Mouse (Mus musculus) activated CD4-positive, CD25-positive, alpha-beta regulatory T cell, adult 4 months (primary cell): ENCODE measurements around the gene Clip1. TPM values are rescaled to one million over a fixed set of nuclear protein-coding genes. Genes with fewer than 3 reads are reported as not detected.
"Not testable (repeated sequence)": the region's sequence is repeated elsewhere in the genome, so short reads cannot be mapped to it uniquely, and the experiment has no call there.

Experiments used
- ATAC-seq: one replicate; pipeline ENCODE4 v1.8.0; 2017
- polyA plus RNA-seq, 2 experiments: library from polyadenylated mRNA; unstranded; fragments of 100-300 nt; shearing (Covaris generic); gene quantifications; one replicate each; pipeline ENCODE4 v1.2.1; 2017

Clip1 gene
- polyA plus RNA-seq, result 10 to 100 TPM; 43.3 to 49.8 TPM

- ATAC-seq, result peak; percentile 50
Measured at GRCm38 (mm10) chr5:123684221-123685144, at the start of gene Clip1. TSS of gene Clip1 (minus strand) at chr5:123684618.

- no peak for ATAC-seq
Measured at GRCm38 (mm10) chr5:123730981-123731380, 46.6 kb upstream of the Clip1 start.

DNA sequence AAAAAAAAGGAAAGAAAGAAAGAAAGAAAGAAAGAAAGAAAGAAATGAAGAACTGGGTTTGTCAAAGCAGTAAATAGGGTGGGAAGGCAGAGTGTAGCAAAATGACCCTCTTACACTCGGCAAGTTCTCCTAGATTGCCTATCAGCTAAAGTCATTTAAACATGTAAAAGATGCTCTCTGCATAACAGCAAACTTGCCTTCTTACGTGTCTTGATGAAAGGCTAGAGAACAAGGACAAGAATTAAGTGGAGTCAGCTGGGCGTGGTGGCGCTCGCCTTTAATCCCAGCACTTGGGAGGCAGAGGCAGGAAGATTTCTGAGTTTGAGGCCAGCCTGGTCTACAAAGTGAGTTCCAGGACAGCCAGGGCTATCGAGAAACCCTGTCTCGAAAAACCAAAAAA lies 39.4 kb upstream of the Clip1 start:
- ATAC-seq, result not testable (repeated sequence)

- peak; percentile 98 for ATAC-seq
Measured at GRCm38 (mm10) chr5:123720328-123721311, 36.2 kb upstream of the Clip1 start, which contains the start of gene Zcchc8. TSS of gene Zcchc8 (minus strand) at chr5:123721100.

- no peak for ATAC-seq
Measured at GRCm38 (mm10) chr5:123714622-123715021, 30.2 kb upstream of the Clip1 start.

GRCm38 (mm10) chr5:123713782-123714181 lies 29.4 kb upstream of the Clip1 start:
- ATAC-seq, result no peak

- ATAC-seq, result no peak
Measured at GRCm38 (mm10) chr5:123709571-123709970, 25.2 kb upstream of the Clip1 start.

- no peak for ATAC-seq
Measured at GRCm38 (mm10) chr5:123708598-123708997, 24.2 kb upstream of the Clip1 start.

- ATAC-seq, result no peak
Measured at GRCm38 (mm10) chr5:123700625-123701024, 16.2 kb upstream of the Clip1 start.

GRCm38 (mm10) chr5:123699198-123699597 lies 14.8 kb upstream of the Clip1 start:
- ATAC-seq, result no peak

DNA sequence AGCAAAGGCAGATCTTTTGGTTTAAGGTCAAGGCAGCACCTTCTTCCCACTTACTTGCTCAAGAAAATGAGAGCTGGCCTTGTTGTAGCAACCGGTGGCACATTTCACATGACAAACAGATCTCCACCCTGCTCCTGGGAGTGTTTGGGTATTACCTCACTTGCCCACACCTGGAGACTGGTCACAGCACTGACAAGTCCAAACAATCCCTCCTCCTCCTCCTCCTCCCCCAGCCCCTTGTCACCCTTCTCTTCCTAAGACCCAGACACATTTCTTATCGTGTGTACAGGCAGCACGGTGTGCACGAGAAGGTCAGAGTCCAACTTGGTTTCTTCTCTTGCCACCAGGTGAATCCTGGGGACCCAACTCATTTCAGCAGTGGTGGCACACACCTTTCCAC lies 12.5 kb upstream of the Clip1 start:
- no peak for ATAC-seq

DNA sequence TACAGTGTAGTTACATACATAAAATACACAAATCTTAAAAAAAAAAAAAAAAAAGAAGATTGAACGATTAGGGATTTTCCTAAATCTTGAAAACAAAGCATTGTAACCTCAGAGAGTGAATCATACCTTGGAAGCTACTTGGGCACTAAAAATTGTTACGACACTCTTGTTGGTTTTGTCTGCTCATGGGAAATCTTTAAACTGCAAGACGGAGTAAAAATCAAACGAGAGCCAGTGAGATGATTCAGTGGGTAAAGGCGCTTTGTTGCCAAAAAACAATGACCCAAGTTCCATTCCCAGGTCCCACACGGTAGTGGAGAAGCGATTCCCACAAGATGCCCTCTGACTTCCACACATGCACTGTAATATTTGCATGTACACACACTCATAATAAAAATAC lies 11.8 kb upstream of the Clip1 start:
- ATAC-seq, result no peak

DNA sequence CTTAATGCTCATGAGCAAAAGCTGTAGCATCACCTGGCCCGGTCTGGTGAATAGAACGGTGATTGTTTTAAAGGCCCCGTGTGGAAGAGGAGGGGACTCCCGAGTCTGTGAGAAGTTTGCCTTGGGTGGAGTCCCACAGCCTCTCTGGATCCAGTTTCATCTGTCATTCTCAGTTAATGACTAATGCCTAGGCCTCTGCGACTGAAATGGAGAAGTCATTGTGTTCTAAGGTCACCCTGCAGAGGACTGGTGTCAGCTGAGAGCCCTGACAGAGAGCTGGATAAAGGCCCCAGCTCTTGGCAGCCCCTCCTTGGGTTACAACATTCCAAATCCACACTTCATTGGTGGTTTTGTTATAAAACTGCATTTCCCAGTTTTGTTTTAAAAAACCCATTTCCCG lies 10.1 kb upstream of the Clip1 start:
- no peak for ATAC-seq

DNA sequence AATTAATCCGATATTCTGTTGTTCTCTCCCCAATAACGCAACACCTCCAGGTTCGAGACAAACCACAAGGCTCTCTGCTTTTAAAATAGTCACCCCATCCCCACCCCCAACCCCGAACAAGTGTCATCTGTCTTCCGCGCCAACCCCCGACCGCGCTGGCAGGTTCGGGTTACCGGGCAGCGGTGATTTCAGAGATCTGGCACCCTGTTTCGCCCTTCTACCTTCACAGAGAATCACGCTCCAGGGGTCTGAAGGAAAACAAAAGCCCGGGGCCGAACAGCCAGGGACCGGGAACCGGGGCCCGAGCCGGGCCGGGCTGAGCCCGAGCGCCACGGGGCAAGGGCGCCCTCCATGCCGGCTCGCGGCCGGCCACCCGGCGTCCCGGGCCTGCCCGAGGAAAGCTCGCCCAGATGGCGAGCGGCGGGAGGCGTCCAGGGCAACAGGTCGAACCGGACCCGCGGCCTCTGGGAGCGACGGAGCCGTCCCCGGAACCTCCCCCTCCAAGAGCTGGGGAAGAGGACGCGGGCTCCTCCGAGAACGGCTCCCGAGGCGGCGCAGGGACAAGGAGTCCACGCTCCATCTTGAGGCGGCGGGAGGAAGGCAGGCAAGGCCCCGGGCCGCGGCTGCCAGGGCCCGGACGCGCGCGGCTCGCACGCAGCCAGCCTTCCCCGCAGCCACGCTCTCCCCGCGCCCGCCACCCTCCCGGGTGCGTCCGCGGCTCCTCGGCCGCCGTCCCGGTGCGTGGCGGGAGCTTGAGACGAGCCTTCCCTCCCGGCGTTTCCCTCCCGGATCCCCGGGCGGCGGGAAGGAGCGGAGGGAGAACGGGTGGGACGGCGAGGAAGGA lies 819 bp downstream of the Clip1 start:
- ATAC-seq, result peak; percentile 44

- ATAC-seq, result no peak
Measured at GRCm38 (mm10) chr5:123683043-123683376, 1.4 kb downstream of the Clip1 start.

DNA sequence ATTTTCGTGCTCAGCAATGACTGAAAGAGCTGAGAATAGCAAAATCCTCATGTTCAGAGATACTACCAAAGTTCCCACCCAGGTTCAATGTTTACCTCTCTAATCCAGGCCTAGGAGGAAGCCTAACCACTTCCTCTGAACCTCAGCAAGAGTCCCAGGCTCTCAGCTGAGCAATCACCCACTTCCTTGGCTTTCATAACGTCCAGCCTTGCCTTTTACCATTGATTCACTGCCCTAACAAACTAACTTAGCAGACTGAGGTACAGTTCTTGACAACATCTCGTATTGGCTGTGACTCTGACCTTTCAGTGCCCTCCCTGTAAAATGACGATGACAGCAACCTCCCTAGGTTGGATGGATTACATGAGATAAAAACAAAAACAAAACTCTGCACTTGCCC lies 2.0 kb downstream of the Clip1 start:
- peak; percentile 67 for ATAC-seq

DNA sequence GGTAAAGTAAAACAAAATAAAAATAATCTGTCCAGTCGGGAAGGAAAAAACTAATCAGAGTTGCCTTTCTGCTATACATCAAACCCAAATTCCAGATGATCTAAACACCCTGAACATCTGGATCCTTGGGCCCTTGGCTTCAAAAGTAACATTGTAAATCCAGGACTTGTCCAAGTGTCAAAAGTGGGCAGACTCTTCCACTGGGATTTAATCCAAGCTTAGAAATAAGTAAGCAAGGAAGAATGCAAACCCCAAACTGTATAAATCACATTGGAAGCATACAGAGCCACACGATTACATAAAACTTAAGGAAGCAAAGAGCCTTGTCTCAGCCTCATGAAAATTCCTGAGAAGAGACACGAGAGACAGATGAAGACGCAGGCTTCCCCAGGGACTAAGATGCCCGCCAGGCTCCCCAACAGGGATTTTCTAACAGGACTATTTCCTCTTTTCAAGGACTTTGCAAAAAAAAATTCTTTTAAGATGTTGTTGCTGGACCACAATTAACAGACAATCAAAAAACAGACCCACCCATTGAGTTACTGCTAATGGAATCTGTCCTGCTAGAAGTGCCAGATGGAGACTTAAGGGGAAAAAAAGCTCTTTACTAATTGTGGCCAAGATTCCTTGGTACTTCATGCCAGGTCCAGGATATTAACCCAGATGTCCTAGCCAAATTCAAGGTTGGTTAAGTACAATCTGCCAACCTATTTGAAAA lies 4.7 kb downstream of the Clip1 start:
- no peak for ATAC-seq

GRCm38 (mm10) chr5:123679106-123679505 lies 5.3 kb downstream of the Clip1 start:
- no peak for ATAC-seq

DNA sequence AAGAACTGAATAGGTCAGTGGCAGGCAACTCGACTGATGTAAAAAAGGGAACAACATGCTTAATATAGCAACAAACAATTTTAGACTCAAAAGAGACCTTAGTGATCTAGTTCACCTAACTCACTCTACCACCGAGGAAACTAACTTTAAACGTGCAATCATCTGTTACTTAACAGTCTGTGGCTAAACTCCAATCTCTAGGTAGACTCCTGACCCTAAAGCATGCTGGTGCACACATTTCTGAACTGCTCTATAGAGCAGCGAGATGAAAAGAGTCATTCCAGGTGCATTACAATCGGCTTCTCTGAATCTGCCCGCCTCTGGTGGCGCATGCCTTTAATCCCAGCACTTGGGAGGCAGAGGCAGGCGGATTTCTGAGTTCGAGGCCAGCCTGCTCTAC lies 8.7 kb downstream of the Clip1 start:
- no peak for ATAC-seq

GRCm38 (mm10) chr5:123675221-123675620 lies 9.2 kb downstream of the Clip1 start:
- ATAC-seq, result no peak

DNA sequence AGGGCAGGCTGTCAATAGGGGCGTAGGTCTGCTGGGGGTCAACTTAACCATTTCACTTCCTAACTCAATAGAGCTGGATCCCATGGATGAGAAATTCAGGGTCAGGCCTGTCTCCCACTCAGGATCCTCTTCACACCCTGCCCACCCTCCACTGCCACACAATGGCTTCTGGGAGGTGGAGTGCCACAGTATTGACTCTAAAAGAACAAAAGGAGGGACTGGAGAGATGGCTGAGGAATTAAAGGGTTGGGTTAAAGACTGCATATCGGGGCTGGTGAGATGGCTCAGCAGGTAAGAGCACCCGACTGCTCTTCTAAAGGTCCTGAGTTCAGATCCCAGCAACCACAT lies 13.0 kb downstream of the Clip1 start:
- no peak for ATAC-seq
